Mouse (Mus musculus): Measurements from ENCODE around the gene Upf1. TPM values are rescaled to one million over a fixed set of nuclear protein-coding genes. Genes with fewer than 3 reads are reported as not detected.

Upf1 gene
- total RNA-seq, 2 experiments from 2014 or later, result 66.0 to 70.0 TPM

DNA sequence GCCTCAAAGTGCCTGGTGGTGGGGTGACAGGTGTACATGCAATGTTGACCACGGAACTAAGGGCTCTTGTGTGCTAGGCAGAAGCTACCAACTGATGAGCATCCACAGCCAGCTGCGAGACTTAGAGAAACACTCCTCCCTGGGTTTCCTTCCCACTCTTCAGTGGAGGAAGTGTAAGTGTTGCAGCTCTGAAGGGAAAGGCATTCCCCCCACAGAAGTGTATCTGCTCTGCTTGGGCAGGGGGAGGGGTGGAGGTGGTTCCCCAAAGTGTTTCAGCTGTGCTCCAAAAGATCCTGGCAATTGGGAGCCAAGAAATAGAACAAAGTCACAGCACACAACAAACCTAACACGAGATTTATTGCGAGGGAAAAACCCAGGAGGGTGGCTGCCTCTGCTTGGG is 926 bp upstream of the Upf1 start:
- TF ChIP-seq CTCF (IDR thresholded peaks at IDR 0.05), result no peak
- peak overlapping the region; percentile 90 for H3K27ac ChIP-seq
- no peak for DNase-seq (ENCODE audit: extremely low spot score in 1 of 2, low spot score in 2 of 2)
- H3K4me3 ChIP-seq, result peak overlapping the region; percentile 87
- intact Hi-C loops (cut with DNase I), result loop anchor here (5.0 to 10.0 kb wide), 2 partner anchors 63 to 151 kb away; partner anchors contain the start of gene Rex1bd

DNA sequence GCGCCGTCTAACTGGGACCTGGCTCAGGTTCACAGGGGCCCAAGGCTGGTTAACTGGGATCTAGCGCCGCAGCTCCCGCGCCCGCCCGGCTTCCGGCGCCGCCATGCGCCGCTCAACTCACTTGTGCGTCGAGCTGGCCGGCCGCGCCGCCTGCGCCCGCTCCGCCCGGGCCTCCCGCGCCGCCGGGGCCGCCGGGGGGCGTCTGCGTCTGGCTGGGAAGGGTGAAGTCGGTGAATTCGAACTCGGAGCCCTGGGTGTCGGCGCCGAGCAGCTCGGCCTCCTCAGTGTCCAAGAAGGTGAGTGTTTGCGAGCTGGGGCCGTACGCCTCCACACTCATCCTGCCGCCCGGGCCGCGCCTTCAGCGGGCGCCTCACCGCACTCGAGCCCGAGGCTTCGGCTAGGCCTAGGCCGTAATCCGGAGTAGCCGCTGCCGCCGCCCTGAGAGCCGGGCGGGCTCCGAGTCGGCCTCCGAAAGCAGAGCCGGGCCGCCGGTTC is 374 bp downstream of the Upf1 start:
- Histone ChIP-seq H3K27ac (peak overlapping the region; percentile 82), H3K4me3 (peak overlapping the region; percentile 87)
- TF ChIP-seq CTCF (IDR thresholded peaks at IDR 0.05), result no peak
- peak in 1 of 2 experiments; percentile 57 for DNase-seq (ENCODE audit: extremely low spot score in 1 of 2, low spot score in 2 of 2)
- intact Hi-C loops (cut with DNase I), result loop anchor here (5.0 to 10.0 kb wide), 2 partner anchors 65 to 152 kb away; partner anchors contain the start of gene Rex1bd

DNA sequence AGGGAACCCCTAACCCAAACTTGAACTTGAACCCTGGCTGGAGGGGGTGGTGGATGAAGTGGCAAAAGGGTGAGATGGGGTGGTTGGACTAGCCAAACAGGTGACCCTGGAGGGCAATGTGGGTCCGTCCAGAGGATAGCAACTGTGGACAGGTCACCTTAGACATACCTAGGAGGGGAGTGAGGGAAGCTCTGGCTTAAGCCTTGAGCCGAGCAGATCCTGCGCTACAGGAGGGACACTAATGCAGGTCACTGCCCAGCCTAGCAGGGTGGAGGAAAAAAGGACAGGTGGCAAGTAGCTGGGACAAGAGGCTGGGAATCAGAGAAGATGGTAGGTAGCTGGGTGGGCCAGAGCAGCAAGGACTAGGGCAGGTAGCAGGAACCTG is 1.1 kb downstream of the Upf1 start:
- DNase-seq (ENCODE audit: extremely low spot score in 1 of 2, low spot score in 2 of 2), result no peak
- intact Hi-C loops (cut with DNase I), result loop anchor here (5.0 to 10.0 kb wide), 2 partner anchors 65 to 153 kb away; partner anchors contain the start of gene Rex1bd
- no peak for TF ChIP-seq CTCF (IDR thresholded peaks at IDR 0.05)
- peak overlapping the region; percentile 87 for H3K4me3 ChIP-seq
- H3K27ac ChIP-seq, result peak overlapping the region; percentile 82

DNA sequence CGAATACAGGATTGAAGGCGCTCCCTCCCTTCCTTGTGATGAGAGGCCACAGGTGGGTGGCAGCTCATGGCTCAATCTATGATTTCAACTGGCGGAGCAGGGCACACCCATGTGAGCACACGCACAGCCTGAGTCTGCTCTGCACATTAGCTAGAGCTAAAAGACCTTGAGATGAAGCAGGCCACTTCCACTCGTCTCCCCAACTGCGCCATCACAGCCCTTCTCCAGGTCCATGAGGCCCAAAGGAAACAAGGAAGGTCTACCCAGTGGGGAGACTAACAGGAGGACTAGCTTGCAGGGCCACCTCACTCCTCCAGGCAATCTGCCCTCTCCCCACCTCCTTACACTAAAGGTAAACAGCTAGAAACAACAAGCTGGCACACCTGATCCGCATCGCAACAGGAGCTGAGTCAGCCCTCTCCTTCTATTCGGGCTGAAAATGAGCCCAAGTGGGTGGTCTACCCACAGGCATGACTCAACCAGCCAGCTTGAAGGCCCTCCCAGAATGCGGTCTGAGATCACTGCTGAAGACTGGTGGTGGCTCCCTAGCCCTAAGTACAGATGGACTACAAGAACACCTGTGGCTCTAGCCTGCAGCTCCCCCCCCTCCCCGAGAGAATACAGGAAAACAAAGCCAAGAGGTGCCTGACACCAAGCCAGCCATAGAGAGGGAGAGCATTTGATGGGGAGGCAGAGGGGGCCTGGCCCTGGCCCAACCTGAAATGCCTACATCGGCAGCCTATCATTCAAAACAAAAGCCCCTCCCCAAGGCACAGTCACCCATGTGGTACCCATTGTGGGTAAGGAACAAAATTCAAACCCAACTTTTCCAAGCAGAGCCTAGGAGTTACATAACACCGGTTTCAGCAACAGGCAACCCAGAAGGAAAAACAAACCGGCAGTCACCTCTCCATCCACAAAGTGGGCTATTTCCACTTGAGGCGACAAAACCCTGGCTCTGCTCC is 1.8 kb downstream of the Upf1 start:
- H3K27ac ChIP-seq, result peak overlapping the region; percentile 82
- intact Hi-C loops (cut with DNase I), result loop anchor here (5.0 to 10.0 kb wide), 2 partner anchors 66 to 153 kb away; partner anchors contain the start of gene Rex1bd

DNA sequence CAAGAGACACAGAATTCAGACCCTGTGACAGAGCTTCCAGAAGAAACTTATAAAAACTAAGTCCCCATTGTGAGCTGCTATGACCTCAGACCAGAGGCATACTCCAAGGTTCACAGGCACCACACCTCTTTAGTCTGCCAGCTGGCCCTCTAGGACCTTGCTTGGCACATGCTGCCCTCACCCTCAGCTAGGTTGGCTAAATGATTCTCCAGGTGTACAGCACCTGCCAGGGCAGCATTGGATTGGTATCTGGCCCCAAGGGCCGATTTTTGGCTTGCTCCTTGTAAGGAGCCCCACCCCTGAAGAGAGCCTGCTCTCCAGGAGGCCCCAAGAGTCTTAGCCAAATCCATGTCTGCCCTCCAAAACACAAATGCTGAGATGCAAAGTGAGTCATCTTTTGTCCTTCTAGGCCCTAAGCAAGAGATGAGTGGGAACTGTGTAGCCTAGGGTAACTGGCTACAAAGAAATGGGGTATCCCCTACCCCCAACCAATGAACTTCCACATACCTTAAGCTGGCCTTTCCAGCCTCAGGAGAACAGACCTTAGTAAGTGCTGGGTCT is 5.1 kb downstream of the Upf1 start:
- Histone ChIP-seq H3K27ac (no peak overlapping the region), H3K4me3 (no peak overlapping the region)
- intact Hi-C loops (cut with DNase I), result no loop called here
- no peak for TF ChIP-seq CTCF (IDR thresholded peaks at IDR 0.05)
- DNase-seq (ENCODE audit: extremely low spot score in 1 of 2, low spot score in 2 of 2), result no peak

More for the DNA sequence above, 1.8 kb downstream of the Upf1 start:
- peak overlapping the region; percentile 87 for H3K4me3 ChIP-seq
- peak in 1 of 2 experiments; percentile 59 for DNase-seq (ENCODE audit: extremely low spot score in 1 of 2, low spot score in 2 of 2)
- TF ChIP-seq CTCF (IDR thresholded peaks at IDR 0.05), result no peak

DNA sequence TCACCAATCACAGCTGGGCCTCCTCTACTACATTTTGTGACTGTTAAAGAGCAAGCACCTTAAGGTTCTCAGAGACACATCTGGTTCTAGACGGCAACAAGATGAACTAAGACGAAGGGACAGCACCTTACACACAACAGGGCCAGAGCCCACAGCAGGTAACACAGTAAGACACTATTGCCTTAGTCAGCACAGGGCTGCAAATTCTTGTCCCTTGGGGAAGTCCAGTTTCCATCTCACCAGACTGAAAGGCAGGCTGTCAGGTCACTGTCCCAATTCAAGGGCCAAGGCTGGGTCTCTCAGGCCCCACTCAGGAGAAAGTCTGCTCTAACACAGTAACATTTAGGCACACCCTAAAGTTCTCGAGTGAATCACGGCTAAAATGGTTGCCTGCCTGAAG is 5.6 kb downstream of the Upf1 start:
- intact Hi-C loops (cut with DNase I), result no loop called here
- no peak for TF ChIP-seq CTCF (IDR thresholded peaks at IDR 0.05)
- H3K4me3 ChIP-seq, result no peak overlapping the region
- H3K27ac ChIP-seq, result no peak overlapping the region
- no peak for DNase-seq (ENCODE audit: extremely low spot score in 1 of 2, low spot score in 2 of 2)

DNA sequence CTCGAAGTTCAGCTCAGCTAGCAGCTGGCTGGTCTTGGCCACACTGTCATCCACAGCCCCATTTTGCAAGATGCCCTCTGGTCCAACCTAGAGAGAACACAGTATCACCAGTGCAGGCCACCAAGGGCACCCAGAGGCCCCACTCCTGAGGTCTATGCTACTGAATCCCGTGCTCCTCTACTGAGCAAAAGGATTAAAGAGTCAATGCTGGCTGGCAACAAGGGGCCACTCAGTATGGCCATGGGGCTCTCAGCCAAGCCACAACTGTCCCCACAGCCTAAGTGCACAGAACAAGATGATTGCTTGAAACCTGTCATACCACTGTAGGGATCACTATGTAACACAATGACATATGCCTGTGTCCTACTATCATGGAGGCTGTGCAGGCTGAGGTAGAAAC is 8.8 kb downstream of the Upf1 start:
- intact Hi-C loops (cut with DNase I), result no loop called here
- Histone ChIP-seq H3K27ac (no peak overlapping the region), H3K4me3 (no peak overlapping the region)
- no peak for TF ChIP-seq CTCF (IDR thresholded peaks at IDR 0.05)
- DNase-seq (ENCODE audit: extremely low spot score in 1 of 2, low spot score in 2 of 2), result no peak

DNA sequence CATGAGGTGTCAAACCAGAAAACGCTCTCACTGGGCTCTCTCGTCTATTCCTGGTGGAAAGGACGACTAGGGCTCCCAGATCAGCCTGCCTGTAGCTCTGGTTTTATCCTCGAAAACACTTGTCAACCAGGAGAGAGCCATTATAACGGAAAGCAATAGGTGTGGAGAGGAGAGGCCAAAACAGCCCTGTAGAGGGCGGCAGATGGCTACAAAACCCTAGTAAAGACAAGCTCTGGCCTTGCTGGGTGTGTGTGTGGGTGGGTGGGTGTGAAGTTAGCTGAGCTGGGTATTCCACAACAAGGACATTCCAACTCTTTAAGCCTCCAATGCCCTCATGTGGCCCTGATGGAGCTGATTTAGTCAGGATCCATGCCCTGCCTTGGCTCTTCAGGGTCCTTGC is 9.4 kb downstream of the Upf1 start:
- Histone ChIP-seq H3K4me3 (no peak overlapping the region), H3K27ac (no peak overlapping the region)
- peak; percentile 59 for TF ChIP-seq CTCF (IDR thresholded peaks at IDR 0.05)
- DNase-seq (ENCODE audit: extremely low spot score in 1 of 2, low spot score in 2 of 2), result no peak
- intact Hi-C loops (cut with DNase I), result no loop called here

DNA sequence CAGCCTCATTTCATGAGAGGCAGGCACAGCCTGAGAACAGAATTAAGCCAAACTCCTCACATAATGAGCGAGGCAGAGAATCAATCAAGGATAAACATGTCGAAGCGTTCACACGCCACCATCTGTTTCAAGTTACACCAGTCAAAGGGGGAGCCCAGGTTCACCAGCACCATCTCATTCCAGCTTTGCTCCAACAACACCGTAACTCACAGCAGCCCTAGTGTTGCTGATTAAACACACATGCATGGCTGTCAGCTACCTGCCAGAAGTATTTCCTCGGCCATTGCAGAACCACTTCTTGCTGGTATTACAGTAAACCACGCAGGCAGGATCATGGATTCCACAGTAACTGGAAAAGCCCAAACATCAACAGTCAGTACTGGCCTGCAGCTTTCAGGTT is 10.0 kb downstream of the Upf1 start:
- TF ChIP-seq CTCF (IDR thresholded peaks at IDR 0.05), result no peak
- DNase-seq (ENCODE audit: extremely low spot score in 1 of 2, low spot score in 2 of 2), result no peak
- intact Hi-C loops (cut with DNase I), result no loop called here
- Histone ChIP-seq H3K27ac (no peak overlapping the region), H3K4me3 (no peak overlapping the region)

DNA sequence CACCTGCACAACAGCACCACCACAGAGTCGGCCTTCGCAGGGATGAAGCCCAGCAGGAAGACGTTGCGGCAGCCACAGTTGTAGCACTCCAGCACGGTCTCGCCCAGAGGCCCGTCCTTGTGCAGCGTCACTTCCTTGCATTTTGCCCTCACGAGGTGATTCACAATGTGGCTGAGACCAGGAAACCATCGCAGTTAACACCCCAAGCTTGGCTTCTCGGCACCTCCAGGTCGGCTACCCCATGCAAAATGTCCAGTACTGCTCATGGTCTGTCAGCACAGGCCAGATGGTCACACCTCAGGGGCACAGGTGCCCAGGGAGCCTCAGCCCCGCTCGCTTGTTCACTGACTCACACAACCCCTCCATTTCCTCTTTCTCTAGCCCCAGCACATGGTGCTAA is 11.1 kb downstream of the Upf1 start:
- no peak overlapping the region for H3K27ac ChIP-seq
- TF ChIP-seq CTCF (IDR thresholded peaks at IDR 0.05), result no peak
- H3K4me3 ChIP-seq, result no peak overlapping the region
- intact Hi-C loops (cut with DNase I), result no loop called here
- DNase-seq (ENCODE audit: extremely low spot score in 1 of 2, low spot score in 2 of 2), result no peak

DNA sequence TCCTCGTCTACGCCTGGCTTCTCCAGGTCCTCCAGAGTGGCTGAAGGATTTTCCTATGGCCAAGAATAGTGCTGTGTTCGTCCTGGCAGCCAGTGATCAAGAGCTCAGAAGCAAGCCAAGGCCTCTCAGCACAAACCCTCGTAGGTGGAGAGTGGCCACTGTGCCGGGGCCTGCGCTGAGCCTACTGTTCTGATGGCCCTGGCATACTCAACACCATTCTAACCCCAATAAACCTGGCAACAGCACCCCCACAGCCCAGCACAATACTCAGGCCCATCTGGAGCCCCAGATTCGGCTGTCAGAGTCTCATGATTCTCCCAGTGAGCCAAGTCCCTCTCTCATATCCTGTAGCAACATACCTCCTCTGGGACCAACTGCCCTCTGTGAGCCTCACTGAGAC is 12.4 kb downstream of the Upf1 start:
- no peak for TF ChIP-seq CTCF (IDR thresholded peaks at IDR 0.05)
- intact Hi-C loops (cut with DNase I), result no loop called here
- Histone ChIP-seq H3K27ac (no peak overlapping the region), H3K4me3 (no peak overlapping the region)
- DNase-seq (ENCODE audit: extremely low spot score in 1 of 2, low spot score in 2 of 2), result no peak

DNA sequence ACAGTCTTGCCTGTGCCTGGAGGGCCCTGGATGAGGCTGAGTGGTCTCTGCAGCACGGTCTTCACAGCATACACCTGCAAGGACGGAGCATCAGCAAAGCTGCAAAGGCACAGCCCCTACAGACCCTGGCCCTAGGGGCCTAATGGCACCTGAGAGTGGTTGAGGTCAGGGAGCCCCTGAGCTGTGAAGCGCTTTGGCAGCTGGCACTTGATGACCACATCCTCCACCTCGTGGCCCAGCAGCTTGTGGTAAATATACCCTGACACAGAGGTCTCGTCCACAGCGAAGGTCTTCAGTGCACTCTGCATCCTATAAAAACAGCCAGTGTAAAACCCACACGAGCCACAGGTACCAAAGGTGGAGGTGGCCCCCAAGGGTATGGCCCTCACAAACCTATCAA is 14.1 kb downstream of the Upf1 start:
- H3K27ac ChIP-seq, result no peak overlapping the region
- no peak overlapping the region for H3K4me3 ChIP-seq
- no peak for DNase-seq (ENCODE audit: extremely low spot score in 1 of 2, low spot score in 2 of 2)
- intact Hi-C loops (cut with DNase I), result no loop called here
- no peak for TF ChIP-seq CTCF (IDR thresholded peaks at IDR 0.05)
